Mouse (Mus musculus) adrenal gland, adult 8-10 months (tissue): ENCODE data around the gene Sirt3. TPM values are rescaled to one million over a fixed set of nuclear protein-coding genes. Genes with fewer than 3 reads are reported as not detected.
A peak's percentile ranks its signal among the peaks of the same experiment; 100 is the strongest.

ENCODE experiments used
- DNase-seq: peaks from one replicate; pipeline ENCODE4 v3.0.0; 2022
- total RNA-seq, 4 experiments: library from RNA; stranded (reverse); gene quantifications; 2 replicates each; pipeline ENCODE4 v1.2.4; 2022

Gene Sirt3
- total RNA-seq, result 10 to 100 TPM; 33.4 to 48.7 (median 41.0) TPM

DNA sequence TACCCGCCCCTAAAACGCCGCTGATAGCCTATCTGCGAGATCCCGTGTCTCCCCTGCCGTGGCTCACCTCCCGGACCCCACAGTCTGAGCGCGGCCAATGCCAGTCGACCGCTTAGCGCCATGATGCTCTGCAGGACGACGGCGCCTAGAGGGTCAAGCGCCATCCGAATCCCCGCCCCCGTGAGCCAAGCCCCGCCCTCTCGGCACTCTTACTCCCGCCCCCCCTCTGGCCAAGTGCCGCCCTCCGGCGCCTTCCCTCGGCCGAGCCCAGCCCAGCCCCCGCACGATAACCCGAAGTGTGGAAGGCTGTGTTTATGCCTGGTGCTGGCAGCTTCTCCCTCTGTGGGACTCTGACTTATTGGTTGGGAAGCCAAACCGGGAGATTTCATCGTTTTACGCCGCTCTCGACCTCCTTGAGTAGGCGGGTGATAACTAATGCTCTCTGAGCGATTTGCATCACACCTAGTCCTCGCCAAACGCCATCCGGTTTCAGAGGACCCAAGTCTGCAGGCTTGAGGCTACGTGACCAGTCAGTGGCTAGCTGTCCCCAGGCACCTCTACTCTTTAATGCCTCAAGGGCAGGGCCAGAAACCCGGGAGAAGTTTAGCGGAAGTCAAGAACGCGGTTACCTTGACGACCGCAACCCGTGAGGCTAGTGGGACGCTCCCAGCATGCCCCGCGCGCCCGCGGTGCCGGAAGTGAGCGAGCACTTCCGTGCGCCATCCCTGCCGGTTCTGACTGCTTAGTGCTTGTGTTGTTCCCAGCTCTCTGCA, at the start of gene Sirt3, which contains the start of gene Psmd13:
Sirt3 (minus strand) TSS at position 614 of the 773 bp plus-strand sequence.
Psmd13 (plus strand) TSS at position 273 of the 773 bp plus-strand sequence.
- peak; percentile 93 for DNase-seq

DNA sequence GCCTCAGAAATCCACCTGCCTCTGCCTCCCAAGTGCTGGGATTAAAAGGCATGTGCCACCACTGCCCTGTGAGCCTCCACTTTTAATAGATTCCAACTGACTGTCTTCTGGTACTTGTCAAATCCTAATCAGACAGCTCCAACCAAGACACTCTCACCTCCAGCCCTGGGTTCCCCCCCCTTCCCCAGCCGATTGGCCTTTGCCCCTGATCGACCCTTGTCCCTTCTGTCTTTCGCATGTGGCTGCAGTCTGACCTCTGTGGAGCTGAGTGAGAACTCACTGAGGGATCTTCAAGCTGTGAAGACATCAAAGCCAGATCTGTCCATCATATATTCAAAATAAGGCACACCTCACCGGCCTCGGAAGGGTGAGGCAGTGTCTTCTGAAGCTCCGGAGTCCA, 45.1 kb upstream of the Sirt3 start:
- DNase-seq, result no peak

DNA sequence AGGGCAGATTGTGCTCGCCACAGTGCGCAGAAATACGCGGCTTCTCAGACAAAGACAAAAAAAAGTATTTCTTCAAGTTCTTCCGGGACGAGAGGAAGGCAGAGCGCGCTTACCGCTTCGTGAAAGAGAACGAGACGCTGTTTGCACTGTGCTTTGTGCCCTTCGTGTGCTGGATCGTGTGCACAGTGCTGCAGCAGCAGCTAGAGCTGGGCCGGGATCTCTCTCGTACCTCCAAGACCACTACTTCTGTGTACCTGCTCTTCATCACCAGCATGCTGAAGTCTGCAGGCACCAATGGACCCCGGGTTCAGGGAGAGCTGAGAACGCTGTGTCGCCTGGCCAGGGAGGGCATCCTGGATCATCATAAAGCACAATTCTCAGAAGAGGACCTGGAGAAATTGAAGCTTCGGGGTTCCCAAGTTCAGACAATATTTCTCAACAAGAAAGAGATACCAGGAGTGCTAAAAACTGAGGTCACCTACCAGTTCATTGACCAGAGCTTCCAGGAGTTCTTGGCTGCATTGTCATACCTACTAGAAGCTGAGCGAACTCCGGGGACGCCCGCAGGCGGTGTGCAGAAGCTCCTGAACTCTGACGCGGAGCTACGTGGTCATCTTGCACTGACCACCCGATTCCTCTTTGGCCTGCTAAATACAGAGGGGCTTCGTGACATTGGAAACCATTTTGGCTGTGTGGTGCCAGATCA, 41.1 kb upstream of the Sirt3 start:
- DNase-seq, result no peak

DNA sequence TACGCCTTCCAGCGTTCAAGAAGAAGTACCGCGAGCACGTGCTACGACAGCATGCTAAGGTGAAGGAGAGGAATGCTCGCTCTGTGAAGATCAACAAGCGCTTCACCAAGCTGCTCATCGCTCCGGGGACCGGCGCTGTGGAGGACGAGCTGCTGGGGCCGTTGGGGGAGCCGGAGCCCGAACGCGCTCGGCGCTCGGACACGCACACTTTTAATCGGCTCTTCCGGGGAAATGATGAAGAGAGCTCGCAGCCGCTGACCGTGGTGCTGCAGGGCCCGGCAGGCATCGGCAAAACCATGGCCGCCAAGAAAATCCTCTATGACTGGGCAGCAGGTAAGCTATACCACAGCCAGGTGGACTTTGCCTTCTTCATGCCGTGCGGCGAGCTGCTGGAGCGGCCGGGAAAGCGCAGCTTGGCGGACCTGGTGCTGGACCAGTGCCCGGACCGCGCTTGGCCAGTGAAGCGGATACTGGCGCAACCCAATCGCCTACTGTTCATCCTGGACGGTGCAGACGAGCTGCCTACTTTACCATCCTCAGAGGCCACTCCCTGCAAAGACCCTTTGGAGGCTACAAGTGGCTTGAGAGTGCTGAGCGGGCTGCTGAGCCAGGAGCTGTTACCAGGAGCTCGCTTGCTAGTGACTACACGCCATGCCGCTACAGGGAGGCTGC, 40.4 kb upstream of the Sirt3 start:
- no peak for DNase-seq

DNA sequence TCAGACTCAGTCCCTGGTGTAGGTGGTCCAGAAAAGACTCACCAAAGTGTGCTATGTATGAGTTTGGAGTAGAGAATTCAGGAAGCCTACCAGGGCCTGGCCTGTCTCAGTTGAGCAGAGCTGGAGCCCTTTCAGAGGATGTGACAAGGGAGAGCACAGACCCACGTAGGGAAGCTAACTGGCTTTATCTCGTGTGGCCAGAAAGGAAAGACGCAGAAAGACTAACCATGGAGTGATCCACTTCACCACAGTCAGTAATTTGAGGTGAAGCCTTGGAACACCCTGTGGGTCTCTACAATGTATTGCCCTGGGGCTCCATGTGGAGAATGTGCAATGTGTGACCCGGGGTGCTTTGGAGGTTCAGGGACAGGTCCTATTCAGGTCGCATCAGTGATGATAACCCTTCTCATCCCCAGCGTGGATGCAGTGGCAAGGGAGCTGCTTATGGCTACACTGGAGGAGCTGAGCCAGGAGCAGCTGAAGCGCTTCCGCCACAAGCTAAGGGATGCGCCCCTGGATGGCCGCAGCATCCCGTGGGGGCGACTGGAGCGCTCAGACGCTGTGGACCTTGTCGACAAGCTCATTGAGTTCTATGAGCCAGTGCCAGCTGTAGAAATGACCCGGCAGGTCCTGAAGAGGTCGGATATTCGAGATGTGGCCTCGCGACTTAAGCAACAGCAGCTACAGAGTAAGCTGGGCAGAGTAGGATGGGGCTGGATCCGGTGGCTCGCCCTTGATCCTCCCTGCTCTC, 39.3 kb upstream of the Sirt3 start:
- no peak for DNase-seq

DNA sequence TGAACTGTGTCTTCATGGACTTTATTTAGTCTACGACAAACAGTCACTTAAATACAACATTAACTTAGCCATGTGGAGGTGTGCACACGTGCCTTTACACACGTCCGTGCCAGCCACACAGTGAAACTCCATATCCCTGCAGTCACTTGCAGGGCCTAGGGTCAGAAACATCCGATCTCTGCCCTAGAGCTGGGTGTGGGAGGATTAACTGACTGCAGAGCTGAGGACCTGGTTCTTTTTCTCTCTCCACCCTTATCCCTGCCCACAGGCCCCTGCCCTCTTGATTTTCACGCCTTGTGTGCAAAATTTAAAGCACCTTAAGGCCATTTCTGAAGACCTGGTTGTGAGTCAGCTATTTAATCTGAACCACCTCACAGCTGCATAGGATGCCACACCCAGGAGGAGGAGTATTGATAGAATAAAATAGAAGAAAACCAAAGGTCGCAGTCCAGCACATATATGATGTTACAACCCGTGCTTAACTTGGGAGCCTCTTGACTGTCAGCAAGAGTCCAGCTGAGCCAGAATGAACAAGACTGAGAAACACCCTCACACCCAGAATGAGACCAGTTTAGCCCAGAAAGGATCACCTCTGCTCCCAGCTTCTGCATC, 38.4 kb upstream of the Sirt3 start, which contains the start of gene Nlrp6:
Nlrp6 (plus strand) TSS at position 485 of the 612 bp plus-strand sequence.
- no peak for DNase-seq

DNA sequence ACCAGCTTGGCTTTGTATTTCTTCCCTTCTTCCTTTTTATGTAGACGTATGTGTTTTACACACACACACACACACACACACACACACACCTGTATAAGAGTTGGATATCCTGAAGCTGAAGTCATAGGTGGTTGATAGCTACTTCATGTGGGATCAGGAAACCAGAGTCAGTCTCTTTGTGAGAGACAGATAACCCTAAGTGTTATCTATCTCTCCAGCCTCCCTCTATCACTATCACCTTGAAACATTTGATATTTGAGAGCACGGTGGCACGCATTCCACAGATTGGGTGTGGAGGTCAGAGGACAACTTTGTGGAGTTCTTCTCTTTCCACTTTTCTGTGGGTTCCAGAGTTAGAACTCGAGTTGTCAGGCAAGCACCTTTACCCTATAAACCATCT, 37.8 kb upstream of the Sirt3 start:
- DNase-seq, result no peak

DNA sequence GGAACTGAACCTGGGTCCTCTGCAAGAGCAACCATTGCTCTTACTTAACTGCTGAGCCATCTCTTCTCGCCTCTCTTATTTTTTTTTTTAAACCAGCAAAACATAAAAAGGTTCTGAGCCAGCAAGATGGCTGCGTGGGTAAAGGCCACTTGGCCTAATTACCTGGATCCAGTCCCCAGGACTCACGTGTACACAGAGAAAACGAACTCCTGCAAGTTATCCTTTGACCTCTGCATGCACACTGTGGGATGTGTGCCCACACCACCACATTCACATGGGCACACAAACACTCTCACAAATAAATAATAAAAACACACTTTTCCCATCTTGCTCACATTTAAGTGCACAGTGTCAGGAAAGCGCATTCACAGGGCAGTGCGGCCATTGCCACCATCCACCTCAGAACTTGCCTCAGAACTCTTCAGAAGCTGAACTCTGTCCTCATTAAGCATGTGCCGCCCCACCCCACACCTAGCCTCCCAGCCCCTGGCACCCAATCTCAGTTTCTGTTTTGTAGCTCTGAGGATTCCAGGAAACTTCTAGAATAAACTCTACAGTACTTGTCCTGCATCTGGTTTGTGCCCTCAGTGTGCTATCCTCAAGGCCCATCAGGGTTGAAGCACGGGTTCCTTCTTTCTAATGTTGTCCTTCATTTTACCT, 32.1 kb upstream of the Sirt3 start:
- no peak for DNase-seq

DNA sequence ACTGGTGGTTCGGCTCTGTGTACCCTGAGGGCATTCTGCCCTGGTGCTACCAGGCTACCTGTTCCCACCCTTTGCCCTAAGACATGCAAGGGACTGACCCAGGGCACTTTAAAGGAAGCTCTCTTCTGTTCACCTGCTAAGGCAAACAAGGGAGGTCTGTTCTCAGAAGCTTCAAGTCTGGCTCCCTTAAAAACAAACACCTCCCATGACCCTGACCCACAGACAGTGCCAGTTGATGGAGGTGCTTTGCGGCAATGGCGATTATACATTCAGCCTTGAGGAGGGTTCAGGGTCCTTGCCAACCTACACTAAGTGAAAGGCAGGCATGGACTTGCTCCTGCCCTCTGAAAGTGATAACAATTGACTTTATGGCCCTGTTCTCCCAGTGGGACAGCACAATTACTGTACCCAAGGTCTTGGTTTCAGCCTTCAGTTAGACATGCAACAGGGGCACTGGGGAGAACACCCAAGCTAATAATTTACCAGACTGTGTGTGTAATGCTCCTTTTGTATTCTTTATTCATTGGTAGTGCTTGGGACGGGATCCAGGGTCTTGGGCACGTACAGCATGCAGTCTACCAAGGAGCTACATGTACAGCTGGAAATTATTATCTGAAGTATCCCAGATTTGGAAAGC, 30.9 kb upstream of the Sirt3 start:
- DNase-seq, result no peak

DNA sequence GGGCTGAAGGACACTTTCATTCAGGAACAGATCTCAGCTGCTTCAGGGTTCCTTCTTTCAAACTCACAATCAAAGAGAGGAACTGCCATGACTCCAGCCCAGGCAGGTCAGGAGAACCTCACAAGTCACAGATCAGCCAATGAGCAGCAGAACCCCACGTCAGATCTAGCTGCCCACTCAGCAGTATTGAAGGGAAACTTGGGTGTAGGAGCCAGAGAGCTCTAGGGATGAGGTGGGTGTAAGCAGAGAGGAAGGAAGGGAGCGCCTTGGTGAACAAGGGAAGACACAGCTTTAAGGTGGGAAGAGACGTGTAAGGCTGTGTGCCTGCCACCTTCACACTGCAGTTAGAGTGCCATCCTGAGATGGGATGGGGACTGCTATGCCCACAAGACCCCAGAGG, 30.2 kb upstream of the Sirt3 start:
- no peak for DNase-seq

DNA sequence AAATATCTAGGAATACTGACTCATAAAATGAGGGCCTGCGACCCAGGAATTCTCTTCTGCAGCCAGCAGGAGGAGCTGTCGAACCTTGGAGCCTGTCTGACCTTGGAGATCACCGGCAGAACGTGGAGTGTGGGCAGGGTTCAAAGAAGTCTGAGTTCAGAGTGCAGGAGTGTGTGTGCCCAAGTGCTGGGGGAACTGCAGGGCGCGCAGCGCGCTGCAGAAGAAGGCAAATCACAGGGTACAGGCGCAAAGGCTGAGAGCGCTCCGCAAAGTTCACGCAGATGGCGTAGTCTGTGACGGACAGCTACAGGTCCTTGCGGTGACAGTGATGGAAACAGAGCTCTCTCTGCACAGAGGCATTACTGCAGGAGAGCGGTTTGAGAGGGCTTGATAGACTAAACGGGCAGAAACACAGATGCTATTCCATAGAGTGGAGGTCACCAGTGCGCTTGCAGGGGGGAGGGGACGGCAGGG, 26.6 kb upstream of the Sirt3 start:
- peak; percentile 81 for DNase-seq

DNA sequence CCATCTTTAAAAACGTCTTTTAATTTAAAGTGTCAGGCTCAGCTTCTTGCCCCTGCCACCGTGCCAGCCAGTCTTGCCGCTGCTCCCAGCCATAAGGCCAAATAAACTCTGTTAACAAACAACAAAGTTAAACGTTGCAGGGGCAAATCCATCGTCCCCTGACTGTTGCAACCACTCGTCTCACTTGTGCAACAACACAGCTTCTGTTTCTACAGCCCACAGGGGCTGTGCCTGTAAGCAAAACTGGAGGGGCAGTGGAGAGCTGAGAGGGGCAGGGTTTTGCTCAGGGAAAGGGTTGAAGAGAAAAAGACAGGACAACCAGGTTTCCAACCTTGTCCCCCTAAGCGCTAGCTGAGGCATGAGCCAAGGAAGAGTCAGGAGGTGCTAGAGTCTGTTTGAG, 26.1 kb upstream of the Sirt3 start:
- no peak for DNase-seq

DNA sequence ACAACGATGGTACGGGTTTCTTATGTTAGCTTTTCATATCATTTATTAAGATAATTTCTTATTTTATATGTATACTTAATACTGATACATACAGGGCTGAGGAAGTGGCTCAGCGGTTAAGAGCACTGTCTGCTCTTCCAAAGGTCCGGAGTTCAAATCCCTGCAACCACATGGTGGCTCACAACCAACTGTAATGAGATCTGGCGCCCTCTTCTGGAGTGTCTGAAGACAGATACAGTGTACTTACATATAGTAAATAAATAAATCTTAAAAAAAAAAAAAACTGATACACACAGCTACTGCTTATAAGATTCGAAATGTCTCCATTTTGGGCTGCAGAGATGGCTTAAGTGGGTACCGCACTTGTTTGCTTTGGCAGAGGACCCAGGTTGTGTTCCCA, 25.6 kb upstream of the Sirt3 start:
- DNase-seq, result no peak

DNA sequence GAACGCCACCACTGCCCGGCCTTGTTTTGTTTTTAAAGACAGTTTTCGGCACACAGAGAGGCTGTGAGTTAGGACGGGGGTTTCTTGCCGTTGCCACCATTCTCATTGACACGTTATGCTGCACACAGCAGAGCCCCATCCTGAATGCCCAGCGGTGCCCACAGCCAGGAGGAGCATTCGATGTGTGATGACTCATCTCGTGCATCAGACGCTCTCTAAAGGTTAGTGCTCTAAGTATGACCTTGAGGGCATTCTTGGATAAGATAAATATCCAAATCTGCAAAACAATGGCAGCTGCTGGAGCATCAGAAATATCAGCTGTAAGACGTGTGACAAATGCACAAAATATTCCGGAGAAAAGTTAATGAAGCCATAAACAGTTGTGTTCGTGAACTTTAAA, 25.0 kb upstream of the Sirt3 start:
- peak; percentile 60 for DNase-seq

DNA sequence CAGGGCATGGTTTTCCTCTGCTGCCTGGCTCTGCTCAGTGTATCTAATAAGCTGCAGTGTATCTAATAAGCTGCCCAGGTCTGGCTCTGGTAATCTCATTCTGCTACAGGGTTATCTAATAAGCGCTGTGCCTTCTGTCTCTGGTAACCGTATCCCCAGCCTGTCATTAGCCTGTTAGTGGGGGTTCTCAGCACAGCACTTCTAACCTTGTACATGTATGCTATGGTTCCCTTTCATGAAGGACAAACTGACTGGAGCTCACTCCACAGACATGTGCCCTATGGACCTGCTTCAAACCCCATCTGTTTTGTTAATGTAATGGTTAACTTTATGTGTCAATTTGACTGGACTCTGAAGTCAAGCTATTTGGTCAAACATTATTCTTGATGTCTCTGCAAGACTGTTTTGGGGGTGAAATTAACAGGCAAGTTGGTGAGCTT, 23.6 kb upstream of the Sirt3 start:
- no peak for DNase-seq

DNA sequence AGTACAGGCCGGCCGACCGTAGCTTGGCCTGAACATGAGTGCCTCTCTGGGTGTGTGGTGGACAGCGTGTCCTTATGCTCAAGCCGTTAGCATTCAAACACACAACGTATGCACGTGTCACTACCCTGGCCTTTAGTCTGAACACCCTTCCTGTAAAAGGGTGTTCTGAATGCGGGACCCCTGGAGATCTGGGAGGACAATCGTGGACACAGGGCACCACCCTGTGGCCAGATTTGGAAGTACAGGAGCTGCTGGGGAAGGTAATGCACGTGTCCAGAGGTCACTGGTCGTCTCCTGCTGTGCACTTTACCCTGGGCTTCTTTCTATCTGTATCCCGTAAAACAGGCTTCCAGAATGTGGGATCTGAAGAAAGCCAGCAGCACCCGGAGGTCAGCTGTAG, 21.1 kb upstream of the Sirt3 start:
- DNase-seq, result peak; percentile 55

DNA sequence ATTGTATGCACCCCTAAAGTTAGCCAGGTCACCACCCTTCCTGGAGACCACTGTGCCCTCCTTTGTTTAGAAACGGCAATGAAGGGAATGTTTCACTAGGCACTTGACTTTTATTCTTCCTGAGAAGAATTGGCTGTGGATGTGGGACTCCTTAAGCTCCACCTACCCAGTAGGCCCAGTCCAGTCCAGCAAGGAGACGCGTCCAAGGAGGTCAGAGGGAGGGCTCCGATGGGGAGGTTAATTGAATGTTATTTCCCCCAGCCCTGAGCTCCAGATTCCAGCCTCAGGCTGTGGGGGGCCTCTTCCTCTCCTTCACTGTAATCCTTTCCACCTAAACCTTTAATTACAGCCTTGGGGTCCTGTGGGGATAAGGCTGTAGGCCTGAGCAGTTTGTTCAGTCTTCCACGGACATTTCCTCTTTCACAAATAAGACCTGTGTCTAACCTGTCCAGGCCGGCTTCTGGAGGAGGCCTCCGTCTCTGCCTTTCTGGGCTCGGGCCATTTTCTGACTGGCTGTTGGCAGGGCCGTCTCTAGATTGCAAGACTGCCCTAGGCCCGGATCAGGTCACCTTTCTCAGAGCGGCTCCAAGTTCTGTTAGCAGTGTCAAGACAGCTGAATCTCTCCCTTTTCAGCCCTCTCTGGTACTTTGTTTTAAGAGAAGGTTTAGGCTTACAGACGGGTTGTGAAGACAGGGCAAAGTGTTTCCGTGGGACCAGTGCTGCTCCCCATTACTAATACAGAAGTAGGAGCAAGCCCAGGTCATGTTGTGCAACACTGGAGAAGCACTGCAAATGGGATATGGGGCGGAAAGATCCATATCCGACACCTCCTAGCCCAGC, 20.1 kb upstream of the Sirt3 start:
- no peak for DNase-seq

DNA sequence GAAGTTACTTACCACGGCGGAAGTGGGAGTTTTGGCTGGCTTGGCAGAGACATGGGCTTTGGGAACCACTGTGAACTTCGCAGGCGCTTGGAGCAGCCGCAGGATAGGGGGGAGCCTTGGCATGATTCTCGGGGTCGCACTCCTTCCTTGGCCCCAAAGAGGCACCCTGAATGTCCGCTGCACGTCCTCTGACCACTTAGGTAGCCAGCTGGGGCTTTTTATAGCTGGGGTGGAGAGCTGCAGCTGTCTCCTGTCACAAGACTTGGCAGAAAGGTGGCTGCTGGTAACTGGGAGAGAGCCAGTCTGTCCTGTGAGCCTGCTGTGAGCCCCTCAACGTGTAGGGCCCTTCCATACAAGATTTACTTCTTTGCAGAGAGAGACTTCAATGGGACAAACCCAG, 18.1 kb upstream of the Sirt3 start, which contains the start of gene Cox8b:
Cox8b (minus strand) TSS at position 227 of the 400 bp plus-strand sequence.
- no peak for DNase-seq

DNA sequence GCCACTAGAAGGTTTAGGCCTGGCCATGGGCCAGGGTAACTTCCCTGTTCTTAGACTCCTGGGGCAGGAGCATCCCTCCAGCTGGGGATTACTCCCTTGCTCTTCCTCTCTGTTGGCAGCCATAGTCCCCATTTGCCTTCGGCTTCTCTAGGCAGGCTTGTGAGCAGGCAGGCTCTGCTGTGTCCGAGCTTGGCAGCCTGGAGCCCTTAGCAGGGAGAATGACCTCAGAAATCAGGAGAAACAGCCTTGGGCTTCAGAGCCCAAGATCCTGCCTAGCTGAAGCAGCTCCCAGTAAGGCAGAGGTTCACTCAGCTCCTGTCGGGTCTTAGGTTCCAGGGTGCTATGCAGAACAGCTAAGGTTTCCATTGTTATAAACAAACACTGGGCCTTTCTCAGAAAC, 17.0 kb upstream of the Sirt3 start:
- DNase-seq, result no peak

DNA sequence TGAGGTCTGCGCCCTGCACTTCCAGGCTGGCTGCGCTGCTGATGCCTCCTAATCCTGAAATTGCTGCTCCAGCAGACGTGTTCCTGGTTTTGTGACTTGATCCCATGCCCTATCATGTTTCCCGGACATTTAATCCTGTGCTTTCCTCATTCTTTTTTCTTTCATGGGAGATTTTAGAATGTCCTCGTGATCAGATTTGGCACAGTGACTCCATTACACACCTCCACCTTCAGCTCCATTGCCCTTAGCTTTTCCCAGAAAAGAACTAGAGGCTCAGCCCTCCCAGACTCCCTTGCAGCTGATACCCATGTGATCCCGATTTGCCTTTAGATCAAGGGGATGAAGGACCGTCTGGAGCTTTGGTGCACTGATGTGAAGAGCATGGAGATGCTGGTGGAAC, 15.8 kb upstream of the Sirt3 start:
- DNase-seq, result no peak
